Mouse (Mus musculus): Measurements from ENCODE around the gene Dnaaf2. TPM values are rescaled to one million over a fixed set of nuclear protein-coding genes. Genes with fewer than 3 reads are reported as not detected.
"Not testable (repeated sequence)": the region's sequence is repeated elsewhere in the genome, so short reads cannot be mapped to it uniquely, and the experiment has no call there.

The Dnaaf2 gene
- total RNA-seq, 2 experiments from 2014 or later: 0.56 to 0.62 TPM

DNA sequence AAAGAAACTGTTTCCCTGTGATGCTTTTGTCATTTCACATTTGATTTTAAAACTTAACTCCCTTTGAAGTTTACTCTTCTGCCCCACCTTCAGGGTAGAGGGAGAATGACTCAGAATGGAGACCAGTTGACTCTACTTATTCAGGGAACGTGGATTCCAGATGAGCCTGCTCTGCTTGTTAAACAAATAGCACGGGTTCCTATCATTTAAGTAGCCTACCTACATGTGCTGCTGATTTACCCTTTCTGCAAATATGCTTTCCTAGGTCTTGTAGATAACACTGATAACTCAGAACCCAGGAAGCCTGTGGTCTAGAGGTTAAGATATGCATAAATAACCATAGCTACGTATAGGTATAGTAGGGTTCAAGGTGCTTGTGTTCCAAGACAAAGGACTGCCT lies 33.3 kb downstream of the Dnaaf2 start:
- no peak for DNase-seq

DNA sequence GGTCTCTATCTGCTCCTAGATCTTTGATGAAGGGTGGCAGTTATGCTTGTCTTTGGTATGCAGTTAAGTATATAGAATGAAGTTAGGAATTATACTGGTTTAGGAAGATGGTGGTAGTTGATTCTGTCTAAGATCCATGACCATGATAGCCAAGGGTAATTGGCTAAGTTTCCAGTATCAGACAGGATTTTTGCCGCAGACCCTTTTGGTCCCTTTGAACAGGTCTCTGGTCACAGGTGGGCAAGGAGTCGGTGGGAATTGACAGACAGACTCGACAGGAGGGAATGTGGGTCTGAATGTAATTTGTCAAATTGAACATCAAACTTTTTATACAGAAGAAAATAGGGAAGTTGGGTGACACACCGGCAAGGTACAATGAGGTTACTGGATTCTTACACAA lies 34.6 kb downstream of the Dnaaf2 start:
- DNase-seq: not testable (repeated sequence)

DNA sequence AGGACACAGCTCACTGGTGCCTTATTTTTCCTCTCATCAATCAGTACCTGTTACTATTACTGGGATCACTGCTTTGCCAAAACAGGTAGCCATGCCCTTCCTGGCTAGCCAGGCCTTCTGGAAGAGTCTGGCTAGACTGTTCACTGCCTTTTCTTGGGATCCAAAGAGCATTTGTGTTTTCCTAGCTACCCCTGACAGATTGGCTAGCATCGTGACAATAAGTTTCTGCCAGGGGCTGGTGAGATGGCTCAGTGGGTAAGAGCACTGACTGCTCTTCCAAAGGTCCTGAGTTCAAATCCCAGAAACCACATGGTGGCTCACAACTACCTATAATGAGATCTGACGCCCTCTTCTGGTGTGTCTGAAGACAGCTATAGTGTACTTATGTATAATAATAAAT lies 37.6 kb downstream of the Dnaaf2 start:
- DNase-seq: not testable (repeated sequence)

DNA sequence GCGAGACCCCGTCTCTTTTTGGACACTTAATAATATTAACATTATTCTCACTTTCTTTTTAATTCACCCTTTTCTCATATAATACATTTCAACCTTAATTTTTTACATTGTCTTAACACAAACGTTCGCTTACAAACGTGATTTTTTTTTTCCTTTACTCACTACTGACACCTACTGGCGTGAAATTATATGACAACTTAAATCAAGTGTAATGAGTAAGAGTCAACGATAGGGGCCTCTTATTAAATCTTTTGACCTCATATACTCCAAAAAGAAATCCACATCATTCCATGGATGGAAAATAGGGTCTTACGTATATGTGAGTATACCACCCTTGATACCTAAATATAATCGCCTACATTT lies 38.7 kb downstream of the Dnaaf2 start:
- DNase-seq: no peak

DNA sequence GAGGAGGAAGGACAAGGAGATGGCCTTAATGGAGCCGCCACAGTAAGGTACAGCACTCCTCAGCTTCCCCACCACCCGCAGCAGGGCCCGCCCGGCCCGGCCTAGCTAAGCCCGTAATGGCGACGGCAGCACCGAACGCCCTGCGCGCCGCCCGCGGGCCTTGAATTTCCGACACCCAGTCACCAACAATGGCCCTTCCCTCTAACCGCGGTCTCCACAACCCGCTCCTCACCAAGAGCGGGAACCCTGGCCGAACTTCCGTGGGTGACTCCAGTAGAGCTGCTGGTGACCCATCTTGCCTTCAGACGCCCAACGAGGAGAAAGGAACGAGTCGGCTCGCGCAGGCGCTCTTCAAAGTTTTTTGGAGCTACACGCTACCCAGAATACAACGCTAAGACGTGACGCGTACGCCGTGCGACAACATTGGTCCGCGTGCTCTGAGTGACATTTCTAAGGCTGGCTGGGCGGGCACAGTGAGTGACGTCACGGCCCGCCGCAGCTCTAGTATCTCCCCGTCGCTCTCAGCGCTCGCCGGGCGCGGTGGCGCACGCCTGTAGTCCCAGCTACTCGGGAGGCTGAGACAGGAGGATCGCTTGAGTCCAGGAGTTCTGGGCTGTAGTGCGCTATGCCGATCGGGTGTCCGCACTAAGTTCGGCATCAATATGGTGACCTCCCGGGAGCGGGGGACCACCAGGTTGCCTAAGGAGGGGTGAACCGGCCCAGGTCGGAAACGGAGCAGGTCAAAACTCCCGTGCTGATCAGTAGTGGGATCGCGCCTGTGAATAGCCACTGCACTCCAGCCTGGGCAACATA lies 39.3 kb downstream of the Dnaaf2 start, which contains the start of gene Rps29:
TSS of gene Rps29 (minus strand) at position 422 of the 813 bp plus-strand sequence.
- DNase-seq: peak; percentile 97

DNA sequence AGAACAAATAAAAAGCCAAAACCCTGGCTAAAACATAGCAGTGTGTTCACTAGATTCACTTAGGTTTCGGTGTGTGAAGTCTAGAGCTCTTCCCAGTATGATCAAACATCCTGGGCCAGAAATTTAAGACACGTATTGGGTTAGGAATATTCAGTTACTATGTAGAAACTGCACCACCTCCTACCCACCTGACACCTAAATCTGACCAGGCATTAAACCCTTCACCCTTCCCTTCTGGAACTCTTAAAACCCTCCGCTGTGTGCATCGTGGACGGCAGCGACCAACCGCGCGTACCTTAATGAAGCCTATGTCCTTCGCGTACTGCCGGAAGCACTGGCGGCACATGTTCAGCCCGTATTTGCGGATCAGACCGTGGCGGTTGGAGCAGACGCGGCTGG lies 39.9 kb downstream of the Dnaaf2 start:
- DNase-seq: no peak

DNA sequence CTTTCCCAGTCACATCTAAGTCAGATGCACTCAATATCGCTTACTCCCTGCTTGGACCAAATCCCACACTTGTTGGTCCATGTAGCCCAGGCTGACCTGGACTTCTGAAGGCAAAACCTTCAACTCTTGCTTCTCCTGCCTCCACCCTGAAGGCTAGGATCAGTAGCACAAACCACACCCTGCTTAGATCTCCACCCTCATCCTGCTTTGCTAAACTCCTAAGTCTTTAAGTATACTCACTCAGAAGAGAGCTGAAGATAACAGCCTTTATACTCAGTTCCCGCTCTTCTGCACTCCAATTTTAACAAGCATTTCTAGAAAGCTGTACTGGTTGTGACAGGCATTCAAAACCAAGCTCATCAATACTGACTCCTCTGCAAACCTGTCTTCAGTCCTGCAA lies 41.1 kb downstream of the Dnaaf2 start:
- no peak for DNase-seq

DNA sequence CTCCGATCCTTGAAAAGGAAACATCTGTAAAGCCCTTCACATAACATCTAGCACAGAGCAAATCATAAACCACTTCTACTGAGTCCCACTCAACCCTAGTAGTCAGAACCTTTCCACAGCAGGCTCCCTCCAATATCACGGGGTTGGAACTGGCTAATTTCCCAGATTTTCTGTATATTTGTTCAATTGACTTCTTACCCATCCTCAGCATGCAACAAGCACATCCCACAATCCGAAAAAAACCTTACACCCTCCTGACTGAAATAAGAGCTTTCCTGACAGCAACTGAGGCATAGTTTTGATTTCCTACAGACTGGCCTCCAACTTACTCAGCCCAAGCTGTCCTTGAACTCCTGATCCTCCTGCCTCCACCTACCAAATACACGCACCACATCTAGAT lies 41.8 kb downstream of the Dnaaf2 start:
- no peak for DNase-seq

DNA sequence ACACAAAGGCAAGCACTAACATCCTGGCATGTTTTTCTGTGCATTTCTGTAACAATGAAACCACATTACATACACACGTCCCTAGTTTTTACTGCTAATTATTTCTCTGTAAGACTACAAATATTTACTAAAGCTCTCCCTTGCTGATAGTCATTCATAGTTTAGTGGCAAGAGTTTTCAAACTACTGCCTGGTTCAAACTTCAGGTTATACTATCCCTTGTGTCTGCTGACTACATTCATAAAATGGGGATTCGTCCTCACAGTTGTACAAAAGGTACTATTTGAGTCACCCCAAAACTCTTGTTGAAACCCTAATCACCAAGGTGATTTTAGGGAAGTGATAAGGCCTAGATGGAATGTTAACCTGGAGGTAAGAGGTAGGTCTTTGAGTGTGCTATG lies 42.3 kb downstream of the Dnaaf2 start:
- DNase-seq: no peak

DNA sequence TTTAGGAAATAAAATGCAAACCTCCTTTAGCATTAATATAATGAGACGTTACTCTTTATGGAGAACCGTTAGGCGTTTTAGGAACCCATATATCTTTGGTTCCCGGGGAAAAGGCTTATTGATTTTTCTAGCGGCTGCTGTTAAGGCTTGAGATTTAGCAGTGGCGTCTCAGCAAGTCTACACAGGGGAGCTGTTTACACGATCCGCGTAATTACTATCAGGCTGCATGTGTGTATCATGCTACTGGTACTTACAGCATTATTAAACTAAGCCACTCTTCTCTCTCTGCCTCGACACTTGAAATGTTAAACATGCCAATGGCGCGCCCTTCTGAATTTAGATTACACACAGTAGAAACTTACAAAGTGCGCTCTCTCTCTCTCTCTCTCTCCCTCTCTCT lies 48.2 kb downstream of the Dnaaf2 start:
- DNase-seq: no peak

DNA sequence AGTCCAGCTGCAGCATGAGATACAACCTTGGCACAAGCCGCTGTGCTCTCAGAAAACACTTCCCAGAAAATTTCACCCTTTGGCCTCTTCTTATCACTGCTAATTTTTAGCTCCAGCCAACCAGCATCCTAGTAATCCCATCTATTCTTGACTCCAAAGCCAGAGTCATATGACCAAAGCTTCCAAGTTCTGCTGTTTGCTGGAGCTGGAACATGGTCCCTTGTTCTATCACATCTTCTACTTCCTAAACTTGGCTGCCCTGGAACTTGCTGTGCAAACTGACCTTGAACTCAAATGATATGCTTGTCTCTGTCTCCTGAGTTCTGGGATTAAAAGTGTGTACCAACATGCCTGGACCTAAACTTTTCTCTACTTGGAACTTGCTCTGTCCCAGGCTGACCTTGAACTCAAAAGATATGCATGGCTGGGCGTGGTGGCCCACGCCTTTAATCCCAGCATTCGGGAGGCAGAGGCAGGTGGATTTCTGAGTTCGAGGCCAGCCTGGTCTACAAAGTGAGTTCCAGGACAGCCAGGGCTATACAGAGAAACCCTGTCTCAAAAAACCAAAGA lies 51.0 kb downstream of the Dnaaf2 start:
- no peak for DNase-seq

DNA sequence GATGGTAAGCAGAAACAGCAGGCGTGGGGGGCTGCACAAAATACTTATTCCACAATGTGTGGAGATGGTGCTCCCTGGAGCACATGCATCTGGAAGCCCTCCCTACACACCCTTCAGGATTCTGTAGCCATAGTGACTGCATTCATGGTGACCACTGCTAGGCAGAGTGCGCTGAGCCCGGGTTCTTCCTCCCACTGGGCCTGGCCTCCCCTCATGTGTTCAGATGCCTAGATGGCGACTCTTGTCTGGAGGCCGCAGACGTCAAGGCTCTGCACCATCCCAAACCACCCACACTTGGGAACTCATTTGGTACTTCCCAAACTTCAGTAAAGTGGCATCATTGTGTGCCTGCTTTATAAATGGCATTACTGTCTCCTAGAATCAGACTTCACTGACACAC lies 54.8 kb downstream of the Dnaaf2 start:
- no peak for DNase-seq

DNA sequence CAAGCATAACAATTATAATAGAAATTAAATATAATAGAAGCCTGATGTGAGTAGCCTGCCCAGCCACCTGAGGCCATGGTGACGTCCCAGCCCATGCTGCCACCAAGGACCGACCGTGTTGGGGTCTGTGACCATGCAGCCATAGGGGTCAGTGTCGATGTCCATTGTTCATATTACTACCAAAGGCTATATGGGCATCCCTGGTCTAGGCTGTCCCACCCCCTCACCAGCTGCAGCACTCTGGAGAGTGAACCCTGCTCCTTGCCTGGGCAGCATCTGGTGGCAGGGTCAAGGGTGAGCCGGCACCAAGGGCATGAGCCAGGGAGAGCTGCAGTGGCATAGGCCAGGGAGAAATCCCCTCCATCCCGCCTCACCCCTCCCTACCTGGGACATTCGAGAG lies 58.4 kb downstream of the Dnaaf2 start:
- no peak for DNase-seq

DNA sequence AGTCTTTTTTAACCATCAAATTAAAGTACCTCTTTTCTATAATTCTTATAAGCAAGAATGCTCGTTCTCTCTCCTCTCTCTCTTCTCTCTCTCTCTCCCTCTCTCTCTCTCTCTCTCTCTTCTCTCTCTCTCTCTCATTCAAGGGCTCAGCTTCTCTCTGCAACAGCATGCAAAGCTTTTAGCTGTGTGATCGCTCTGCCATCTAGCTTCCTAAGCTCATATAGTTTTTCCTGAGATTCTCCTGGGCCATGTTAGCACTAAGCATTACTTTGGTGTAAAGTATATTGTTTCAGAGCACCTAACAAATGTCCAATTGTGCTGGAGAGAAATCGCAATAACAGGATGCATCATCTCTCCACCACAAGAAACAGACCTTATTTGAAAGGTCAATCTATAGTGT lies 59.0 kb downstream of the Dnaaf2 start:
- no peak for DNase-seq

Small RNAs within 50 kb of the gene (microRNA-seq; reads per million reads assigned to microRNA genes)
- gene Gm47287 (ENCODE audit: borderline replicate concordance in 2 of 2) (0 reads per million in 2 experiments), gene Gm47295 (ENCODE audit: borderline replicate concordance in 2 of 2) (0.26 to 0.74 reads per million in 2 experiments)

Other genes starting within 250 kb of the Dnaaf2 start
- gene Rps29, start 39.2 kb downstream of the Dnaaf2 start, total RNA-seq (2021): 100 to 1,000 TPM; 781 to 812 TPM
- not detected for gene Lrr1, start 29.6 kb downstream of the Dnaaf2 start, total RNA-seq (2021)
- gene Rpl36al, start 14.3 kb downstream of the Dnaaf2 start, total RNA-seq (2021): 100 to 1,000 TPM; 280 to 315 TPM
- 1 to 10 TPM; 9.0 to 9.5 TPM for gene Mgat2, start 14.3 kb downstream of the Dnaaf2 start, total RNA-seq (2021)
- 1 to 10 TPM; 1.7 to 1.8 TPM for gene Gm49383, start 1.3 kb downstream of the Dnaaf2 start, total RNA-seq (2021)
- gene Gm49384, start 5.8 kb upstream of the Dnaaf2 start, total RNA-seq (2021): 1 to 10 TPM; 1.8 to 2.4 TPM
- gene Pole2, start 29.8 kb upstream of the Dnaaf2 start, total RNA-seq (2021): under 1 TPM; 0.38 to 0.72 TPM
- gene Klhdc1, start 42.7 kb upstream of the Dnaaf2 start, total RNA-seq (2021): 10 to 100 TPM; 15.2 to 18.1 TPM
- gene Klhdc2, start 98.3 kb upstream of the Dnaaf2 start, total RNA-seq (2021): 100 to 1,000 TPM in 1 of 2 experiments, 10 to 100 TPM in 1; 90.5 to 104 TPM
- gene Nemf, start 158.7 kb upstream of the Dnaaf2 start, total RNA-seq (2021): 10 to 100 TPM; 17.1 to 20.8 TPM
- 10 to 100 TPM; 20.1 to 23.5 TPM for gene Arf6, start 173.7 kb upstream of the Dnaaf2 start, total RNA-seq (2021)
- not detected for gene Gm9887, start 174.0 kb upstream of the Dnaaf2 start, total RNA-seq (2021)

Data from gastrocnemius, postnatal 25 days (tissue).